In the genomic region with DNA sequence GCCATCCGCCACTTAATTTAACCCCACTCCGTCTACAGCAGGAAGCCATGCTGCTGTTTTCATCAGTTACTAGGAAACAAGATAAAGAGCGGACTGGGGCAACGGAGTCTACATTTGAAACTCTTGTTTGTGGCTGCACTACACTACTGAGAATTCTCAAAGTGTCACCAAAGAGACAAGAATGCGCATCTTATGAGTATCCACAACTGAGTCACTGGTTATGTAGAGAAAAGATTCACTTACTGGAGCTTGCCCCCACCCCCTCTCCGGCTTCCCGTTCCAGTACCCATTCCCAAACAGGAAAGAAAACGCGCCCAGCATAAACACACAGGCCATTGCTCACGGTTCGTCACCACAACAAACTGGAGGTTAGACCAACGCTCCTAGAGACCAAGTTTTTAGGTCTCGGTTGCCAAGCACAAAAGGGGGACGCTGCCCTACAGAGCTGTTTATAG, we compare ENCODE assay signal across 8 mouse cellular contexts. TPM values are rescaled to one million over a fixed set of nuclear protein-coding genes. Genes with fewer than 3 reads are reported as not detected.
DNase-seq lines count a peak whose midpoint lies in the region; ATAC-seq and TF ChIP-seq lines count a peak whose summit lies in the region.

No protein-coding gene starts in this region.

- WGBS in thymus, adult 2 months, result under 1% methylated on average over 14 of the region's 14 CpGs
- 2% methylated on average over 14 of the region's 14 CpGs for WGBS in forebrain, embryonic 16.5 days
- 3% methylated on average over 14 of the region's 14 CpGs for WGBS in intestine, embryonic 14.5 days
- under 1% methylated on average over 14 of the region's 14 CpGs for WGBS in liver, embryonic 16.5 days (ENCODE audit: insufficient replicate concordance)
- 3% methylated on average over 14 of the region's 14 CpGs for WGBS in neural tube, embryonic 12.5 days

- H3K4me3 ChIP-seq in thymus, adult 2 months (ENCODE audit: control insufficient read depth, insufficient read depth, low read length), result peak overlapping the region; percentile 67
- peak overlapping the region; percentile 84 for H3K4me3 ChIP-seq in forebrain, embryonic 16.5 days (replicated peaks; ENCODE audit: low read length)
- peak overlapping the region; percentile 86 for H3K4me3 ChIP-seq in intestine, embryonic 14.5 days (ENCODE audit: low read depth, low read length)
- H3K4me3 ChIP-seq in liver, embryonic 16.5 days (ENCODE audit: low read depth, low read length), result peak overlapping the region; percentile 98
- H3K4me3 ChIP-seq in neural tube, embryonic 12.5 days, result peak overlapping the region; percentile 87

- H3K4me1 ChIP-seq in thymus, adult 2 months (replicated peaks; ENCODE audit: control insufficient read depth, insufficient read depth, low read length), result peaks cover 11% of the 10 kb centered on the region
- H3K4me1 ChIP-seq in forebrain, embryonic 16.5 days (replicated peaks; ENCODE audit: control insufficient read depth, insufficient read depth, low read length), result peaks cover 23% of the 10 kb centered on the region
- peaks cover 21% of the 10 kb centered on the region for H3K4me1 ChIP-seq in intestine, embryonic 14.5 days (replicated peaks; ENCODE audit: control insufficient read depth, insufficient read depth, low read length)
- H3K4me1 ChIP-seq in liver, embryonic 16.5 days (ENCODE audit: control insufficient read depth, low read depth, low read length), result peaks cover 64% of the 10 kb centered on the region
- peaks cover 15% of the 10 kb centered on the region for H3K4me1 ChIP-seq in neural tube, embryonic 12.5 days

- no peak for TF ChIP-seq POLR2A in thymus, adult 2 months (IDR thresholded peaks at IDR 0.05; ENCODE audit: control insufficient read depth, extremely low read depth, insufficient read depth, low read length, poor library complexity)

- no peak for TF ChIP-seq CTCF in thymus, adult 2 months (IDR thresholded peaks at IDR 0.05; ENCODE audit: borderline replicate concordance, control insufficient read depth, extremely low read depth, insufficient read depth, low read length, poor library complexity)

- H3K9me3 ChIP-seq in forebrain, embryonic 16.5 days (ENCODE audit: control insufficient read depth, low read length), result no peaks in the 10 kb centered on the region
- no peaks in the 10 kb centered on the region for H3K9me3 ChIP-seq in intestine, embryonic 14.5 days (ENCODE audit: control insufficient read depth, low read length)
- H3K9me3 ChIP-seq in liver, embryonic 16.5 days (replicated peaks; ENCODE audit: control insufficient read depth, low read length), result no peaks in the 10 kb centered on the region
- H3K9me3 ChIP-seq in neural tube, embryonic 12.5 days, result no peaks in the 10 kb centered on the region

- H3K4me2 ChIP-seq in forebrain, embryonic 16.5 days (ENCODE audit: low read length), result peak overlapping the region; percentile 95
- H3K4me2 ChIP-seq in intestine, embryonic 14.5 days (ENCODE audit: low read length), result peak overlapping the region; percentile 86
- H3K4me2 ChIP-seq in liver, embryonic 16.5 days (ENCODE audit: low read depth, low read length), result peak overlapping the region; percentile 81
- peak overlapping the region; percentile 81 for H3K4me2 ChIP-seq in neural tube, embryonic 12.5 days (replicated peaks)

- no peak for ATAC-seq in forebrain, embryonic 16.5 days
- no peak for ATAC-seq in intestine, embryonic 14.5 days (replicated peaks; ENCODE audit: low FRiP score, low TSS enrichment, low read depth)
- peak; percentile 2; the same call in 1 of the 2 replicates for ATAC-seq in liver, embryonic 16.5 days (ENCODE audit: low read depth)
- ATAC-seq in neural tube, embryonic 12.5 days (ENCODE audit: low FRiP score, low read depth), result no peak

- H3K36me3 ChIP-seq in thymus, adult 2 months (ENCODE audit: control insufficient read depth, insufficient read depth, low read length), result no peaks in the 10 kb centered on the region
- H3K36me3 ChIP-seq in forebrain, embryonic 16.5 days (ENCODE audit: control insufficient read depth, insufficient read depth), result no peaks in the 10 kb centered on the region
- H3K36me3 ChIP-seq in intestine, embryonic 14.5 days (ENCODE audit: control insufficient read depth, insufficient read depth, low read length), result no peaks in the 10 kb centered on the region
- peaks cover 2% of the 10 kb centered on the region; the same call in 1 of the 2 replicates for H3K36me3 ChIP-seq in liver, embryonic 16.5 days (ENCODE audit: control insufficient read depth, insufficient read depth)
- H3K36me3 ChIP-seq in neural tube, embryonic 12.5 days, result no peaks in the 10 kb centered on the region

- H3K27ac ChIP-seq in thymus, adult 2 months (ENCODE audit: control insufficient read depth, insufficient read depth, low read length), result peak overlapping the region; percentile 83
- peak overlapping the region; percentile 83; the same call in 1 of the 2 replicates for H3K27ac ChIP-seq in forebrain, embryonic 16.5 days (ENCODE audit: low read length)
- H3K27ac ChIP-seq in intestine, embryonic 14.5 days (ENCODE audit: low read depth), result peak overlapping the region; percentile 83
- peak overlapping the region; percentile 96 for H3K27ac ChIP-seq in liver, embryonic 16.5 days (ENCODE audit: low read length)
- no peak overlapping the region for H3K27ac ChIP-seq in neural tube, embryonic 12.5 days

- DNase-seq in thymus, adult 2 months, result peak; percentile 45
- no peak for DNase-seq in thymus, postnatal 10 days (ENCODE audit: low spot score in 2 of 2)
- peak; percentile 39 for DNase-seq in brain, adult 2 months (ENCODE audit: low read depth, low spot score)
- DNase-seq in intestine, embryonic 14.5 days (ENCODE audit: low spot score), result peak; percentile 62
- no peak for DNase-seq in layer of hippocampus, adult 8-10 months (ENCODE audit: low spot score in 2 of 2)

- H3K9ac ChIP-seq in forebrain, embryonic 16.5 days (replicated peaks; ENCODE audit: low read depth, low read length), result peak overlapping the region; percentile 91
- peak overlapping the region; percentile 90 for H3K9ac ChIP-seq in intestine, embryonic 14.5 days (ENCODE audit: low read length)
- H3K9ac ChIP-seq in liver, embryonic 16.5 days (ENCODE audit: low read depth, low read length), result peak overlapping the region; percentile 100
- H3K9ac ChIP-seq in neural tube, embryonic 12.5 days, result peak overlapping the region; percentile 94

- no peaks in the 10 kb centered on the region for H3K27me3 ChIP-seq in thymus, adult 2 months (ENCODE audit: control insufficient read depth, insufficient read depth, low read length)
- no peaks in the 10 kb centered on the region; the same call in 1 of the 2 replicates for H3K27me3 ChIP-seq in forebrain, embryonic 16.5 days (replicated peaks; ENCODE audit: control insufficient read depth, insufficient read depth, low read length)
- H3K27me3 ChIP-seq in intestine, embryonic 14.5 days (replicated peaks; ENCODE audit: control insufficient read depth, insufficient read depth, low read length), result 0 out of 2 replicates have a peak, but pooled peaks cover 3% of the 10 kb centered on the region
- H3K27me3 ChIP-seq in liver, embryonic 16.5 days (ENCODE audit: control insufficient read depth, insufficient read depth, low read depth, low read length), result no peaks in the 10 kb centered on the region
- H3K27me3 ChIP-seq in neural tube, embryonic 12.5 days (replicated peaks), result no peaks in the 10 kb centered on the region

RNA-seq across cellular contexts. Expression of a gene that starts 1.4 kb away (rescaled TPM):
- 172 and 231 TPM in 2 replicates for polyA plus RNA-seq in thymus, adult 2 months (2012; rRNA removed)
- polyA plus RNA-seq in forebrain, embryonic 16.5 days (2015; fragmentation: Nextera tagmentation; extraction: Ambion mirVana), result 12.7 and 13.6 TPM in 2 replicates
- polyA plus RNA-seq in intestine, embryonic 14.5 days (2014; fragmentation: Nextera tagmentation; extraction: Ambion mirVana), result 14.4 and 15.8 TPM in 2 replicates
- polyA plus RNA-seq in liver, embryonic 16.5 days (2015; fragmentation: Nextera tagmentation; extraction: Ambion mirVana), result 15.3 and 16.4 TPM in 2 replicates
- 13.1 and 14.0 TPM in 2 replicates for polyA plus RNA-seq in neural tube, embryonic 12.5 days (2016; fragmentation: Nextera tagmentation; extraction: Ambion mirVana)
- total RNA-seq in layer of hippocampus, adult 8-10 months (2022), result 100 to 1,000 TPM; 115 to 141 (median 129) TPM

RNA-seq across cellular contexts. Expression of a gene that starts 19.3 kb away (rescaled TPM):
- 38.1 and 44.3 TPM in 2 replicates for polyA plus RNA-seq in thymus, adult 2 months (2012; rRNA removed)
- 26.2 and 26.8 TPM in 2 replicates for polyA plus RNA-seq in forebrain, embryonic 16.5 days (2015; fragmentation: Nextera tagmentation; extraction: Ambion mirVana)
- polyA plus RNA-seq in intestine, embryonic 14.5 days (2014; fragmentation: Nextera tagmentation; extraction: Ambion mirVana), result 23.9 and 34.2 TPM in 2 replicates
- polyA plus RNA-seq in liver, embryonic 16.5 days (2015; fragmentation: Nextera tagmentation; extraction: Ambion mirVana), result 24.1 and 28.5 TPM in 2 replicates
- polyA plus RNA-seq in neural tube, embryonic 12.5 days (2016; fragmentation: Nextera tagmentation; extraction: Ambion mirVana), result 25.4 and 26.7 TPM in 2 replicates
- 10 to 100 TPM in 2 of 4 experiments, 1 to 10 TPM in 2; 7.4 to 12.1 (median 9.7) TPM for total RNA-seq in layer of hippocampus, adult 8-10 months (2022)

RNA-seq across cellular contexts. Expression of a gene that starts 19.4 kb away (rescaled TPM):
- 24.0 and 24.4 TPM in 2 replicates for polyA plus RNA-seq in thymus, adult 2 months (2012; rRNA removed)
- 24.2 and 25.9 TPM in 2 replicates for polyA plus RNA-seq in forebrain, embryonic 16.5 days (2015; fragmentation: Nextera tagmentation; extraction: Ambion mirVana)
- 19.9 and 21.4 TPM in 2 replicates for polyA plus RNA-seq in intestine, embryonic 14.5 days (2014; fragmentation: Nextera tagmentation; extraction: Ambion mirVana)
- 15.2 and 15.9 TPM in 2 replicates for polyA plus RNA-seq in liver, embryonic 16.5 days (2015; fragmentation: Nextera tagmentation; extraction: Ambion mirVana)
- 23.8 and 24.0 TPM in 2 replicates for polyA plus RNA-seq in neural tube, embryonic 12.5 days (2016; fragmentation: Nextera tagmentation; extraction: Ambion mirVana)
- total RNA-seq in layer of hippocampus, adult 8-10 months (2022), result 10 to 100 TPM; 11.4 to 14.3 (median 13.1) TPM

RNA-seq across cellular contexts. Expression of a gene that starts 19.5 kb away (rescaled TPM):
- 1.2 and 2.7 TPM in 2 replicates for polyA plus RNA-seq in thymus, adult 2 months (2012; rRNA removed)
- polyA plus RNA-seq in forebrain, embryonic 16.5 days (2015; fragmentation: Nextera tagmentation; extraction: Ambion mirVana), result 0.13 and 0.14 TPM in 2 replicates
- 0.44 and 0.55 TPM in 2 replicates for polyA plus RNA-seq in intestine, embryonic 14.5 days (2014; fragmentation: Nextera tagmentation; extraction: Ambion mirVana)
- 0.70 and 1.1 TPM in 2 replicates for polyA plus RNA-seq in liver, embryonic 16.5 days (2015; fragmentation: Nextera tagmentation; extraction: Ambion mirVana)
- 0.23 and 0.32 TPM in 2 replicates for polyA plus RNA-seq in neural tube, embryonic 12.5 days (2016; fragmentation: Nextera tagmentation; extraction: Ambion mirVana)
- under 1 TPM in 3 of 4 experiments, not detected in 1; 0.21 to 0.83 (median 0.30) TPM for total RNA-seq in layer of hippocampus, adult 8-10 months (2022)

RNA-seq across cellular contexts. Expression of a gene that starts 42.5 kb away (rescaled TPM):
- polyA plus RNA-seq in thymus, adult 2 months (2012; rRNA removed), result 0.37 and 0.84 TPM in 2 replicates
- 0.26 and 0.86 TPM in 2 replicates for polyA plus RNA-seq in forebrain, embryonic 16.5 days (2015; fragmentation: Nextera tagmentation; extraction: Ambion mirVana)
- 0.13 and 0.38 TPM in 2 replicates for polyA plus RNA-seq in intestine, embryonic 14.5 days (2014; fragmentation: Nextera tagmentation; extraction: Ambion mirVana)
- 1.5 and 1.7 TPM in 2 replicates for polyA plus RNA-seq in liver, embryonic 16.5 days (2015; fragmentation: Nextera tagmentation; extraction: Ambion mirVana)
- 0.61 TPM in 1 of 2 replicates, not detected in the other for polyA plus RNA-seq in neural tube, embryonic 12.5 days (2016; fragmentation: Nextera tagmentation; extraction: Ambion mirVana)
- 1 to 10 TPM in 2 of 4 experiments, under 1 TPM in 2; 0.56 to 3.6 (median 1.9) TPM for total RNA-seq in layer of hippocampus, adult 8-10 months (2022)

Comparison
In these comparisons a context has a peak if more than half of its experiments do, and no peak if none do; other contexts are left out.
1. DNase-seq: peak in thymus, adult 2 months (single experiment), brain, adult 2 months (single experiment) and intestine, embryonic 14.5 days (single experiment); none in thymus, postnatal 10 days (0 of 2) and layer of hippocampus, adult 8-10 months (0 of 2).
2. Peak in every context shown above with its lines, with median percentiles within 50 percentile points of each other: H3K4me3 ChIP-seq, H3K4me2 ChIP-seq and H3K9ac ChIP-seq.